Mouse (Mus musculus) liver, embryonic 12.5 days (tissue): ENCODE data around the gene Abcg4. TPM values are rescaled to one million over a fixed set of nuclear protein-coding genes. Genes with fewer than 3 reads are reported as not detected.

Source experiments
- ATAC-seq: fragments of 200-750 bp; cut with Nextera tagmentation; 2 replicates; pipeline ENCODE4 v1.8.0; 2017; ENCODE audit warnings: moderate number of reproducible peaks, mild to moderate bottlenecking, moderate library complexity
- H3K27ac ChIP-seq: fragments of 300-500 bp; sonication (generic); 2 replicates; pipeline ENCODE4 v1.5.1; 2016; ENCODE audit warnings: mild to moderate bottlenecking
- H3K27me3 ChIP-seq: fragments of 300-500 bp; sonication (generic); replicated peaks from 2 replicates; pipeline ENCODE4 v1.6.1; 2016; ENCODE audit warnings: mild to moderate bottlenecking, moderate library complexity
- H3K36me3 ChIP-seq: fragments of 300-500 bp; sonication (generic); 2 replicates; pipeline ENCODE4 v1.6.1; 2016; ENCODE audit warnings: mild to moderate bottlenecking, moderate library complexity
- H3K4me1 ChIP-seq: fragments of 300-500 bp; sonication (generic); 2 replicates; pipeline ENCODE4 v1.6.1; 2016
- H3K4me2 ChIP-seq: fragments of 300-500 bp; sonication (generic); 2 replicates; pipeline ENCODE4 v1.6.1; 2016; ENCODE audit warnings: mild to moderate bottlenecking, moderate library complexity
- H3K4me3 ChIP-seq: fragments of 300-500 bp; sonication (generic); 2 replicates; pipeline ENCODE4 v1.5.1; 2016; ENCODE audit warnings: mild to moderate bottlenecking, moderate library complexity
- H3K9ac ChIP-seq: fragments of 300-500 bp; sonication (generic); 2 replicates; pipeline ENCODE4 v1.6.1; 2016; ENCODE audit warnings: mild to moderate bottlenecking, moderate library complexity
- H3K9me3 ChIP-seq: fragments of 300-500 bp; sonication (generic); replicated peaks from 2 replicates; pipeline ENCODE4 v1.6.1; 2016; ENCODE audit warnings: mild to moderate bottlenecking, moderate library complexity
- WGBS: fragments of 180-500 bp; shearing (Covaris S2); methylation state at CpG from one replicate; pipeline ENCODE4 v1.1.7; 2016; ENCODE audit not compliant: insufficient replicate concordance; 5-methylcytosine and 5-hydroxymethylcytosine counted together
- polyA plus RNA-seq: library from polyadenylated mRNA; unstranded; fragments of >200 nt; fragmentation: Nextera tagmentation; extraction: Ambion mirVana; gene quantifications from 2 replicates; pipeline ENCODE4 v1.2.1, GENCODE M21; 2016

Gene Abcg4
- polyA plus RNA-seq, 1 experiment from 2014 or later: 20.1 TPM

- Histone ChIP-seq H3K4me1 (peaks cover 48% of the 10 kb centered on the region), H3K9me3 (no peaks in the 10 kb centered on the region), H3K27ac (peak overlapping the region; percentile 18; the same call in 1 of the 2 replicates), H3K4me3 (peak overlapping the region; percentile 97), H3K4me2 (peak overlapping the region; percentile 90), H3K27me3 (no peaks in the 10 kb centered on the region), H3K36me3 (peaks cover 39% of the 10 kb centered on the region), H3K9ac (peak overlapping the region; percentile 98)
- WGBS: 61% methylated on average over 5 of the region's 5 CpGs
- ATAC-seq: no peak
Measured at GRCm38 (mm10) chr9:44318076-44318825, 29.8 kb upstream of the Abcg4 start.

- 78% methylated on average over 4 of the region's 4 CpGs for WGBS
- peaks cover 48% of the 10 kb centered on the region for H3K4me1 ChIP-seq
- peak overlapping the region; percentile 90 for H3K4me2 ChIP-seq
- H3K4me3 ChIP-seq: peak overlapping the region; percentile 97; the same call in 1 of the 2 replicates
- no peaks in the 10 kb centered on the region for H3K9me3 ChIP-seq
- no peak overlapping the region for H3K27ac ChIP-seq
- peak overlapping the region; percentile 98; the same call in 1 of the 2 replicates for H3K9ac ChIP-seq
- H3K36me3 ChIP-seq: peaks cover 47% of the 10 kb centered on the region
- H3K27me3 ChIP-seq: no peaks in the 10 kb centered on the region
- ATAC-seq: no peak
Measured at GRCm38 (mm10) chr9:44317452-44317851, 29.0 kb upstream of the Abcg4 start.

- Histone ChIP-seq H3K4me2 (no peak overlapping the region), H3K9me3 (no peaks in the 10 kb centered on the region), H3K9ac (no peak overlapping the region), H3K4me3 (no peak overlapping the region), H3K27ac (no peak overlapping the region), H3K4me1 (peaks cover 52% of the 10 kb centered on the region), H3K36me3 (peaks cover 71% of the 10 kb centered on the region), H3K27me3 (no peaks in the 10 kb centered on the region)
- WGBS: 96% methylated on average over 18 of the region's 18 CpGs
- no peak for ATAC-seq
Measured at GRCm38 (mm10) chr9:44314910-44315309, 26.5 kb upstream of the Abcg4 start.

GRCm38 (mm10) chr9:44314257-44314547, 25.8 kb upstream of the Abcg4 start:
- H3K4me3 ChIP-seq: no peak overlapping the region
- H3K9ac ChIP-seq: no peak overlapping the region
- WGBS: 77% methylated on average over 4 of the region's 4 CpGs
- no peak overlapping the region for H3K27ac ChIP-seq
- no peaks in the 10 kb centered on the region for H3K27me3 ChIP-seq
- no peaks in the 10 kb centered on the region for H3K9me3 ChIP-seq
- no peak overlapping the region for H3K4me2 ChIP-seq
- peaks cover 55% of the 10 kb centered on the region for H3K4me1 ChIP-seq
- H3K36me3 ChIP-seq: peaks cover 71% of the 10 kb centered on the region
- no peak for ATAC-seq

DNA sequence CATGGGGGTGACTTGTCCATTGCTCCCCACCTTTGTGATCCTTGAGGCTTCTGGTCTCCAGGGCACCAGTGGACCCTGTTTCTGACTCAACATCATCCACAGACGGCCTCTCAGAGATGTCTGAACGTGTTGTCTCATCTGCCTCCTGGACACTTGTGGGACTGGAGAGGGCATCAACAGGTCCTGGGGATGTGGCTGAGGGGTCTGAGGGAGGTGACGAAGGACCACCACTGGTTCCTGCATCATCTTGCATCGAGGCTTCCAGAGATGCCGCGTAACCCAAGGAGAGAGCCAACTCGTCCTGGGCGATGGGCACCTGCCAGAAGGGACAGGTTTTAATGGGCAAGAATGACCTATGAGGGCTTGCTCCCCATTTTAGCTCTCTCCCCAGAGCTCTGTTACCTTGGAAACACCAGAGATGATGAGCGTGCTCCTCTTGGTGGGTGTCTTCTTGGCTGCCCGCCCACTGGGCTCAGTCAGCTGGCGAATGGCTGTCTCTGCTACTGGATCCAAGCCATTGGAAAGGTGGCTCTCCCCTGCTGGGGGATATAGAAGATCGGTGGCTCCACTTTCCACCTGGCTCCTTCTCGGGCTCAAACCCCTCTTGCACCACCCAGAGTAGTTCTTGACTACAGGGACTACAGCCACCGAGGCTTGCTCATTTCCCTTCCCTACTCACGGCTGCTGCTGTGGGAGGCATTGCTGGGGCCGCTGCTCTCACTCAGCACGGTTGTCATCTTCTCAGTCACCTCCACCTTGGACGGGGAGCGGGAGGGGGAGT, 25.3 kb upstream of the Abcg4 start:
- no peak overlapping the region for H3K4me3 ChIP-seq
- no peaks in the 10 kb centered on the region for H3K9me3 ChIP-seq
- H3K4me2 ChIP-seq: no peak overlapping the region
- H3K36me3 ChIP-seq: peaks cover 71% of the 10 kb centered on the region
- no peak overlapping the region for H3K27ac ChIP-seq
- H3K27me3 ChIP-seq: no peaks in the 10 kb centered on the region
- H3K4me1 ChIP-seq: peaks cover 49% of the 10 kb centered on the region
- no peak overlapping the region for H3K9ac ChIP-seq
- 81% methylated on average over 19 of the region's 19 CpGs for WGBS
- ATAC-seq: no peak

- no peaks in the 10 kb centered on the region for H3K27me3 ChIP-seq
- H3K4me1 ChIP-seq: peaks cover 35% of the 10 kb centered on the region
- H3K9me3 ChIP-seq: no peaks in the 10 kb centered on the region
- peak overlapping the region; percentile 40 for H3K4me2 ChIP-seq
- 42% methylated on average over 27 of the region's 27 CpGs for WGBS
- 0 out of 2 replicates have a peak overlapping the region, but pooled peaks have one; percentile 10 for H3K4me3 ChIP-seq
- 0 out of 2 replicates have a peak overlapping the region, but pooled peaks have one; percentile 18 for H3K9ac ChIP-seq
- H3K27ac ChIP-seq: peak overlapping the region; percentile 32; the same call in 1 of the 2 replicates
- no peak for ATAC-seq
- peaks cover 64% of the 10 kb centered on the region for H3K36me3 ChIP-seq
Measured at GRCm38 (mm10) chr9:44311136-44312134, 23.0 kb upstream of the Abcg4 start.

DNA sequence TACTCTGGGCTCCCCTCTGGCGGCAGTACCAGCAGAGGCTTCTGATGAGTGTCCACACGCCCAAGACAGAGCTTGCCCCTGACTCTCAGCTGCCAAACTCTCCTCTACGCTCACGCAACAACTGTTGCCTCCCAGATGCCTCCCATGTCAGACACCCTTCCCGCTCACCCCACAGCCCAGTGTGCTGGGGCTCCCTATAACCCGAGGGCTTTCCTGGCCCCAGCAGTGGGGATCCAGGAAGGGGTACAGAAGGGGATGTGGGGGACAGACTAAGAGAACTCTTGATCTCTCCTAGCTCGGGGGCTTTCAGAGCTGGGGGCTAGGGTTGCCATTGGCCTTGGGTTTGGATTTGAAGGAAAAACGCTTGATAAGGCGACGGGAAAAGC, 22.3 kb upstream of the Abcg4 start:
- Histone ChIP-seq H3K27me3 (no peaks in the 10 kb centered on the region), H3K9ac (0 out of 2 replicates have a peak overlapping the region, but pooled peaks have one; percentile 18), H3K27ac (peak overlapping the region; percentile 32; the same call in 1 of the 2 replicates), H3K9me3 (no peaks in the 10 kb centered on the region), H3K4me2 (peak overlapping the region; percentile 40), H3K36me3 (peaks cover 57% of the 10 kb centered on the region), H3K4me3 (0 out of 2 replicates have a peak overlapping the region, but pooled peaks have one; percentile 10), H3K4me1 (peaks cover 38% of the 10 kb centered on the region)
- WGBS: 58% methylated on average over 10 of the region's 10 CpGs
- no peak for ATAC-seq

GRCm38 (mm10) chr9:44309756-44310155, 21.3 kb upstream of the Abcg4 start:
- Histone ChIP-seq H3K27me3 (no peaks in the 10 kb centered on the region), H3K4me3 (no peak overlapping the region), H3K36me3 (peaks cover 47% of the 10 kb centered on the region), H3K9ac (0 out of 2 replicates have a peak overlapping the region, but pooled peaks have one; percentile 8), H3K9me3 (no peaks in the 10 kb centered on the region), H3K27ac (no peak overlapping the region), H3K4me1 (peaks cover 40% of the 10 kb centered on the region), H3K4me2 (no peak overlapping the region)
- no peak for ATAC-seq
- whole genome bisulfite sequencing: 56% methylated on average over 3 of the region's 3 CpGs

DNA sequence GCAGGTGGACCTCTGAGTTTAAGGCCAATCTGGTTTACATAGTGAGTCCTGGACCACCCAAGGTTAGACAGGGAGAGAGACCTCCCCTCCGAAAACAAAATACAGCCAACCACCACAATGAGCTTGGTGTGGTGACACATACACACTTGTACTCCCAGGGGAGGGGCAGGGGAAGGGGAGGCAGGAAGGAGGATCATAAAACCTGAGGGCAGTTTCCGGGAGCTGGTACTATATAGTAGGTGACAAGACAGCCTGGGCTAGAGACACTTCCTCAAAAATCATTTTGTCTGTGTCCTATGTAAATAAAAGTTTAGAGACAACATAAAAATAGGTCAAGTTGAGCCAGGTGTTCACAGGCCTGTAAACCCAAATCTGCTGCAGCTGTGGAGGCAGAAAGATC, 18.8 kb upstream of the Abcg4 start:
- H3K9ac ChIP-seq: no peak overlapping the region
- no peaks in the 10 kb centered on the region for H3K9me3 ChIP-seq
- H3K4me2 ChIP-seq: no peak overlapping the region
- H3K4me3 ChIP-seq: no peak overlapping the region
- H3K36me3 ChIP-seq: peaks cover 38% of the 10 kb centered on the region
- no peak for ATAC-seq
- H3K27me3 ChIP-seq: no peaks in the 10 kb centered on the region
- H3K27ac ChIP-seq: no peak overlapping the region
- H3K4me1 ChIP-seq: peaks cover 50% of the 10 kb centered on the region
- WGBS: 73% methylated on average over 2 of the region's 2 CpGs

GRCm38 (mm10) chr9:44306532-44306931, 18.1 kb upstream of the Abcg4 start:
- Histone ChIP-seq H3K27ac (0 out of 2 replicates have a peak overlapping the region, but pooled peaks have one; percentile 55), H3K36me3 (peaks cover 38% of the 10 kb centered on the region), H3K4me2 (peak overlapping the region; percentile 88), H3K4me3 (no peak overlapping the region), H3K9ac (no peak overlapping the region), H3K4me1 (peaks cover 46% of the 10 kb centered on the region), H3K27me3 (no peaks in the 10 kb centered on the region), H3K9me3 (no peaks in the 10 kb centered on the region)
- no peak for ATAC-seq
- WGBS: 87% methylated on average over 6 of the region's 6 CpGs

DNA sequence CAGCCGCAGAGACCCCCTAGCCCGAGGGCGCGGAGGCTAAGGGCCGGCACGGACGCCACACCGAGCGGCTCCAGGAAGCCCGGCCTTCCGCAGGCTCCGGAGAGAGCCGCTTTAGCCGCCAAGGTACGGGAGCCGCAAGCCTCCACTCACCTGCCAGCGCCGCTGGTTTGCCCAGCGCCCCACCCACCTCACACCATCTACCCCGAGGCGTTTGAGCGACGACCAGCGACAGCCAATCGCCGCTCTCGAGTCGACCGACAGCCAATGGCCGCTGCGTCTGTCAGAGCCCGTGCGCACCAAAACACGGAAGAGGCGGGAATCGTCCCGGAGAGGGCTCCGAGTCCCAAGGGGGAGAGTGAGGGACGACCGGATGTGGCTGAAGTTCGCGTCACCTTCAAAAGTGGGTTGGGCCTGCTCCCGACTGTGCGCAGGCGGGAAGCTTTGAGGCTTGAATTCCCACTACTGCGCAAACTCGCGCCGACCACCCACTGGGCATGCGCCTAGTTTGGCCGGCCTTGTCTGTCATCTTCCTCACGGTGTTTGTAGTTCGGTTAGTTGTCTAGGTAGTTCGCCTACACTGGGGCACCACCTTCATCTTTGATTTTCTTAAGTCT, 17.2 kb upstream of the Abcg4 start, which contains the start of gene Hinfp:
Gene Hinfp (minus strand): TSS at position 206 of the 614 bp plus-strand sequence.
- H3K4me3 ChIP-seq: peak within 1 kb of the TSS; percentile 99
- under 1% methylated on average over 54 of the region's 54 CpGs for WGBS
- peak within 1 kb of the TSS; percentile 98 for H3K9ac ChIP-seq

More for the DNA sequence above, 17.2 kb upstream of the Abcg4 start, which contains the start of gene Hinfp:
- Histone ChIP-seq H3K9me3 (no peaks in the 10 kb centered on the region), H3K27me3 (no peaks in the 10 kb centered on the region), H3K27ac (peak within 1 kb of the TSS; percentile 93), H3K4me2 (peak within 1 kb of the TSS; percentile 88), H3K4me1 (peaks cover 42% of the 10 kb centered on the region), H3K36me3 (peaks cover 38% of the 10 kb centered on the region)
- ATAC-seq: peak; percentile 99
